Mouse (Mus musculus) thymus, postnatal 25 days (tissue): ENCODE data around the gene Gpr45.

Experiments
- DNase-seq: peaks from one replicate; pipeline ENCODE4 v3.0.0; 2022

The Gpr45 gene

DNA sequence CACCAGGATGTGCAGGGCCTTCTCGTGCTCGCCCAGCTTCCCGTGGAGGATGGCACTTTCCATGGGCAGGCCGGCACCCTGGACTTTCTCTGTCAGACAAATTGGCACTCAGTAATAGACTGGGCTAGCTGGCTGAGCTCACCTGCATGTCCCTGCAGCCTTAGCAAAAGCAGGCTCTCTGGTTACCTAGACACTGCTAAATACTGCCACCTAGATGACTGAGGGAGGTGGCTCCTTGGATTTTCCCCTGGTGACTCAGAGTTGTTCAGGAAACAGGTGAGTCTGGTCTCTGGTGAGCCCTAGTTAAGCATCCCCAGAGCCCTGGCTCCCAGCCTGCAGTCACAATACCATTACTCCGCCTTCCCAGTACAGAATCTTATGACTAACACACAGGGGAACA, 99.2 kb downstream of the Gpr45 start:
- no peak for DNase-seq

DNA sequence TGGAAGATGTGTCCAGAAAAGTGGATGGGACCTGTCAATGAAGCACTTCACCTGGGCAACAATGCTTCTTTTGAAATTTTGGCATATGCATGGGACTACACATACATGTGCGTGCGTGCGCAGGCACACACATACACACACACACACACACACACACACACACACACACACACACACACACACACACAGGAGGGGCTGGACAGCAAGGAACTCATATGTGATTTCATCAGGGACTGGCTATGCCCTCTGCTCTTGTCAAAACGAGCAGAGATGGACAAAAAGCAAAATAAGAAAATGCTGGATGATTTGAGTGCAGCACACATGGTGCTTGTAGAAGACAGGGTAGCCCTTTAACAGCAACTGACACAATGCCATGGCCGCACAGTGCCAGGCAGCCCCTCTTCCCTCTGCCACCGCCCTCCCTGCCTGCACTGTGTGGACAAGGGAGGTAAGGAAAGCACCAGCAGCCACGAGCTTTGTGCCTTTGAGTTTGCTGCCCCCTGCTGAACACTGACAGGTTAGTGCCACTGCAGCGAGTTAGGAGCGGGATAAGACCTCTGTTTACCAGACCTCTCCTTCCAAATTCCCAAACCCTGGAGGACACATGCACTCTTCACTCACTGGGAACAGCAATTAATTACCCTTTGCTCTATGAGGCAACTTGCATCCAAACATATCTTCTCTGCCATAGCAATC, 113.1 kb downstream of the Gpr45 start:
- DNase-seq, result peak; percentile 39

DNA sequence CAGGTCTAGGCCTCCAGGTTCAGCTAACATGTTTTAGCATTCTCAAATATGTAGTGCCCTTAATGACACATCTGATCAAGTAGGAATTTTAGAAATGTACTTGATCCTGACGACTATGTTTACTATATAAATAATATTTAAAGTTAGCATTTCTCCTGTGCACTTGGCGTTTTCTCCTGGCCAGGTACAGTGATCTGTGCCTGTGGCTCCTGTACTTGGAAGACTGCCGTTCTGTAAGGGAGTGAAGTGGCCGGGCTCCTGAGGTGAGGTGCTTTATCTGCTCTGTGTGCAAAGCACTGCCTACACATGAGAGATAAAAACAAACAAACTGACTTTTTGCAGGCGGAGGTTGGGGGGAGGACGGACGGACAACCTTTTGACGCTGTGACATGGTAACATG, 113.9 kb downstream of the Gpr45 start:
- no peak for DNase-seq

DNA sequence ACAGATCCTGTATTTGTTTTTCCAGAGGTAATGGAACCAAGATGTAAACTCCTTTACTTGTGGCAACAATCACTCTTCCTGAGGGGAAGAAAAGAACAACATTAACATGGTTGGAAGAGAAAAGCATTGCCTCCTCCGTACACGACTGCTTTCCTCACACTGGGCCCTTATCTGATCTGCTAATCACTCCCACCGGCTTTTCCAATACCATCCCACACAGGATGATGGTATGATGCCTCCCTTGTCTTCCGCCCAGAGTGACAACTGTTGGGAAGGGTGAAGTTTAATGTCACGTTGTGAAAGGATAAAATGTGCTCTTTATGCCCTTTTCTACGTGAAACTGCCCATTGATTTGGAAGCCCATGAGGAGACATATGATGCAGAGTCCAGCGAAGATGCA, 114.9 kb downstream of the Gpr45 start:
- DNase-seq, result no peak

DNA sequence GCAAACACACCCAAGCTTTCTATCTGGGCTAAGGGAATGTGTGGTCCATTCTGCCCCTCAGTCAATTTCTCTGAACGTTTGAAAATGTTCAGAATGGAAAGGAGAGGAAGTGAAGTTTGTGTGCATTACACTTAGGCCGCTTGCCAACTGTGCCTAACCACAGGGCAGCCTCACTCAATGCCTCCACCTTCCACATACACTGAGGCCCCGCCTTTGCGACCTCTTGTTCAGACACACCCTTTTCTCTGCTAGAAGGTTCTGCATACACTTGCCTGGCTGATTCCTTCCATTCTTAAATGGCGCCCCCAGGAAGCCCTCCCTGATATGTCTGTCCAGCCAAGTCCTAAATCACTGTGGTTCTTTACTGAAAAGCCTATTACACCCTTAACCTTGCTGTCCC, 118.1 kb downstream of the Gpr45 start:
- DNase-seq, result no peak

DNA sequence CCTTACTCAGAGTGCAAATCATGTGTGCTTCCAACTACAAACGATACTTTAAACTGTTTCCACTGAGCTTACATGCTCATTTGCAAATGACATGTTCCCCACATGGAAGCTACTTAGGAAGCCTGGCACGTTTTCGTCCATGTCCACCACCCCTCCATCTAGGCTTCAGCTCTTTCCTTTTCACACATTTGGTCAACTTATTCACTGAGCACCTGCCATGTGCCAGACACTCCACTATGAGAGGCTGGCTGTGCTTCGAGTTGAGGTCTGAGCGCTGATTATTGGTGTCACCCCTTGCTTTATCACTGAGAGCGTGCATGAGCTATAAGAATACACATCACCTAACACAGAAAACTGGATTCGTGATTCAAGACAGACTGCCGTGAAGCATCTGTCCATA, 119.4 kb downstream of the Gpr45 start:
- no peak for DNase-seq

DNA sequence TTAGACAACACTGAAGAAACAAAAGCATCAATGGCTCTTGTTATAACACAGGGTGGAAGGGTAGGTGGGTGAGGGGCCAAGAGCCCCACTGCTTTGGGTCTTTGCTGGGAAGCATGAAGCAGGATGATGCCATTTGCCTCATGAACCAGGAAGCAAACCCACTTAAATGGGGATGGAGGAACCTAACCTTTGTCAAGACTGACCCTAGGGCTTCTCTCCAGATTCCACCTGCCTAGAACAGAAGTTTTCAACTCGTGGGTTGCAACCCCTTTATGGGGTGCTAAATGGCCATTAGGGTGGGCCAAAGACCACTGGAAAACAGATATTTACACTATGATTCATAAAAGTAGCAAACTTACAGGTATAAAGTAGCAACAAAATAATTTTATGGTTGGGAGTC, 119.9 kb downstream of the Gpr45 start:
- DNase-seq, result no peak

DNA sequence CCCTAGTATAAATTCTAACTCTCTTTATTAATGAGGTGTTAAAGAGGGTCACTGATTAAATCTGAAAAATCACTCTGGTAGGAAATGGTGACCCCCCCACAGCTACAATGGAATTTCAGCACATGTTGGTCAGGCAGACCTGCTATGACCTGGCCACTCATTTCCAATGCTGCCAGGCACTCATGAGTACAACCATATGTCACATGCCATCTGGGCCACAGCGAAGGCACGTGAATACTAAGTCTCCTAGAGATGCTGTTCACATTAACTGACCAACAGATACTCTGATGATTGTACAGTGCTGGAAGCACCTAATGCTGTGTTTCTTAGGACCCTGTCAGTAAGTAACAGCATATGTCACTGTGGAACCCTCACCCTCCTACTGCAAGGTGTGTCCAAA, 122.1 kb downstream of the Gpr45 start:
- DNase-seq, result no peak

DNA sequence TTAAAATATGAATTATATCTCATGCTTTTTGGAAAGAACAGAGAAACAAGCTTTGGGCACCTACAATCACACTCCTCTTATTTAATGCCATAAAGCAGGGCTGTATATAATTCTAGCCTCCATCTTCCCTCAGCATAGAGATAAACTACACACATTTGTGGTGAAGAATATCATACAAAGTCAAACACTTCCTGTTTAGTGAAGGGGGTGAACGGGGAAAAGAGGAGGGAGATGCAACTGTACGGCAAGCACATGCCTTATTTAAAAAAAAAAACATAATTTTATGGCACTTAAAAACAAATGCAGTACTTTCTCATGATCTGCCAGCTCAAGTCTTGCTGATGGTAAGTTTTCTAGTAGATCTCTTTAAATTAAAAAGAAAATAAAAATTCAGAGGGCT, 125.5 kb downstream of the Gpr45 start:
- DNase-seq, result no peak

DNA sequence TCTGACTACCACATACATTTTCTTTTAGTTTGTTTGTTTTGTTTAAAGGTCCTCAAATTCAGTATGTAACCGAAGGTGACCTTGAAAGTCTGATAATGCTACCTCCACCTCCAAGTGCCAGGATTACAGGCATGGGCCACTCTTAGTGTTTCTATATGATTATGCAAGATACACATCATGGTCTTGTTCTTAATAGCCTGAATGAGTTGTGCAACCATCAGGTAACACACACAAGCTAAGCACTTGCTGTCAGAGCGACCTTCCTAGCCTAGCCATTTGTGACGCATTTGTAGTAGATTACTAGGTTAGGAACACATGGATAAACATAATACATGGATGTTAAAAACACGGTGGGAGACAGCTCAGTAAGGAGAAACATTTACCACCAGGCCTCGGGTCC, 130.3 kb downstream of the Gpr45 start:
- DNase-seq, result no peak
